Mouse (Mus musculus): ENCODE measurements around the gene Ifnar1. TPM values are rescaled to one million over a fixed set of nuclear protein-coding genes. Genes with fewer than 3 reads are reported as not detected.
A peak's percentile ranks its signal among the peaks of the same experiment; 100 is the strongest.
"Not testable (repeated sequence)": the region's sequence is repeated elsewhere in the genome, so short reads cannot be mapped to it uniquely, and the experiment has no call there.

Gene Ifnar1
- total RNA-seq (2021): 10 to 100 TPM; 46.6 to 58.9 TPM

GRCm38 (mm10) chr16:91484808-91485700 lies at the start of gene Ifnar1:
TSS of gene Ifnar1 (plus strand) at chr16:91485238.
- intact Hi-C loops (cut with DNase I): loop anchor here (2.0 to 5.0 kb wide), 3 partner anchors 18 to 128 kb away; partner anchors contain the start of gene Il10rb
- peak; percentile 100 for DNase-seq

DNA sequence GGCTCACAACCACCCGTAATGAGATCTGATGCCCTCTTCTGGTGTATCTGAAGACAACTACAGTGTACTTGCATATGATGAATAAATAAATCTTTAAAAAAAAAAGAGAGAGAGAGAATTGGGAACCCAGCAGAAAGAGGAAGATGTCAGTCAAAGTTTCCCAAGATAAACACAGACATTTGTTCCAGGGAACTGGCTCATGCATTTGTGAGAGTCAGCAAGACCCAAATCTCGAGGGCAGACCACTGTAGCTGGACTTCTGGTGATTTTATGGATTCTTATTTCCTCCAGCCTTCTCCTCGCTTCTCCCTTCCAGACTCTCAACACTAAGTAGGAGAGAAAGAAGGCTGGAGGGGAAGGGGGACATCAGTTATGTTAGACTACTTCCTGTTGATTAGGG lies 47.0 kb upstream of the Ifnar1 start:
- intact Hi-C loops (cut with DNase I): no loop called here
- no peak for DNase-seq

DNA sequence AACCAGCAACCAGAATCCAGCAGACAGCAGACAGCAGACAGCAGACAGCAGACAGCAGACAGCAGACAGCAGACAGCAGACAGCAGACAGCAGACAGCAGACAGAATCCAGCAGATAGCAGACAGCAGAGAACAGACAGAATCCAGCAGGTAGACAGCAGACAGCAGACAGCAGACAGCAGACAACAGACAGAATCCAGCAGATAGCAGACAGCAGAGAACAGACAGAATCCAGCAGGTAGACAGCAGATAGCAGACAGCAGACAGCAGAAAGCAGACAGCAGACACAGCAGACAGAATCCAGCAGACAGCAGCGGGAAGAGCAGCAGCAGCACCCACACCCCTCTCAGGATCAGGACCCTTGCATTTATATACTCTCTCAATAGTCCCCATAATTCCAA lies 46.4 kb upstream of the Ifnar1 start:
- DNase-seq; intact Hi-C loops (cut with DNase I): not testable (repeated sequence)

DNA sequence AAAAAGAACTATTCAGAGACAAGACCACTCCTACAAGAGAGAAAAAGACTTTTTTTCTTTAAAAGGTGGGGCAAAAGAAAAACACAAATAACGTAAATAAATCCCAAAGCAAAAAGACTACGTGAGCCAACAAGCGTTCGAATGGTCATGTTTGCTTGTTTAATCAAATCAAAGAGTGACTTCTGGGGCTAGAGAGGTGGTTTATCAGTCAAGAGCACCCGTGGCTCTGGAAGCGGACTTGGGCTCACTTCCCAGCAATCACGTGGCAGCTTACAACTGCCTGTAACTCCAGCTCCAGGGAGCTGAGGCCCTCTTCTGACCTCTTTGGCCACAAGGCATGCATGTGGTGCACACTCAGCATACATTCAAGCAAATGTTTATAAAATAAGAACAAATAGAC lies 43.7 kb upstream of the Ifnar1 start:
- intact Hi-C loops (cut with DNase I): loop anchor here (1.0 to 2.0 kb wide), 2 partner anchors 35 to 83 kb away; partner anchors contain the start of gene Il10rb
- peak; percentile 88 to 89 for DNase-seq

DNA sequence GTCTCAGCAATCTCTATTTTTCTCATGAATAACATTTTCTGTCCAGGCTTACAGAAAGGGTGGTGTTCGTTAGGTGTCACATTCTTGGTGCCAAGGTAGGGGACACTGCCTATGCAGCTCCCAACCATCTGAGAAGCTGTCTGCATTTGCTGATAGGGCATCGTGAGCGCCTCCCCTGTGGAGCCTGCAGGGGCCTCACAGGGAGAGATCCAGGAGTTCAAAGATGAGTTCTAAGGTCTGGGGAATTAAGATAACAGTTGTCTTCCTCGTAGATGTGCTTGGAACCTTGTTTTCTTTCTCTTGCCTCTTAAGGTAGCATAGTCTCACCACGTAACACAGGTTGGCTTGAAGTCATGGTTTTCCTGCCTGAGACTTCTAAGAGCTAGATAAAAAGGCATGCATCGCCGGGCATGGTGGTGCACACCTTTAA lies 43.2 kb upstream of the Ifnar1 start:
- intact Hi-C loops (cut with DNase I): loop anchor here (1.0 to 2.0 kb wide), 2 partner anchors 35 to 84 kb away; partner anchors contain the start of gene Il10rb
- DNase-seq: no peak

GRCm38 (mm10) chr16:91442446-91442845 lies 42.6 kb upstream of the Ifnar1 start:
- no peak for DNase-seq
- intact Hi-C loops (cut with DNase I): no loop called here

- no peak for DNase-seq
- intact Hi-C loops (cut with DNase I): no loop called here
Measured at GRCm38 (mm10) chr16:91443211-91443611, 41.8 kb upstream of the Ifnar1 start.

GRCm38 (mm10) chr16:91444847-91445246 lies 40.2 kb upstream of the Ifnar1 start:
- DNase-seq: no peak
- intact Hi-C loops (cut with DNase I): no loop called here

GRCm38 (mm10) chr16:91445566-91445965 lies 39.5 kb upstream of the Ifnar1 start:
- DNase-seq: no peak
- intact Hi-C loops (cut with DNase I): no loop called here

- intact Hi-C loops (cut with DNase I): no loop called here
- no peak for DNase-seq
Measured at GRCm38 (mm10) chr16:91446778-91447511, 38.1 kb upstream of the Ifnar1 start.

DNA sequence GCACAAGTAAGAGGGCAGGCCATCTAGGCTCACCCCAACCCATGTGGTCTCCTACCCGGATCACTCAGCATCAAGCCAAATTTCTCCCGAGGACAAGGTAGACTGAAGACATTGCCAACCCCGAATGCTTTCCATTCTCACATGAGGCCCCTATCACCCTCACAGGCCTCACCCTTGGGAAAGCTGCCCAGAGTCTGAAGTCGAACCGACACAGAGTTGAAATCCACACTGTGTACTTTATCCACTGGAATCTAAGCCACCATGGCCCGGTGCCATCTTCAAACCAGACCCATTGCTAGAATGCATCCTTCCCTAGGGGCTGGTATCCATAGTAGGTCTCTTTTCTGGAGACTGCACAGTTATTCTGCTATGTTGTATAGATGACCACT lies 37.5 kb upstream of the Ifnar1 start:
- peak; percentile 56 to 62 for DNase-seq
- intact Hi-C loops (cut with DNase I): no loop called here

GRCm38 (mm10) chr16:91448088-91448487 lies 37.0 kb upstream of the Ifnar1 start:
- intact Hi-C loops (cut with DNase I): no loop called here
- no peak for DNase-seq

DNA sequence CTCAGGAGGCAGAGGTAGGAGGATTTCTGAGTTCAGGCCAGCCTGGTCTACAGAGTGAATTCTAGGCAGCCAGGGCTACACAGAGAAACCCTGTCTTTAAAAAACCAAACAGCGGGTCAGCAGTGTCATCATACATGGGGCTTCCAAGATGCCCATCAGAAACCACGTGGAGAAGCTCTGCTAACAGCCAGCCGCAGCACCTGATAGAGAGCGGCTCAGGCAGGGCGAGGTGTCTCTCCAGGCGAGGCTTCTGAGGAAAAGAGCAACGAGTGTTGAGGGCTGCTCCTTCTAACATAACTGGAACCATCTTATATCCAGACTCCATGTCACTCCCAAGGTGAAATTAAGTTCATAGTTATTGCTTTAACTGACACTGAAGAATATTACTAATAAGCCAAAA lies 36.1 kb upstream of the Ifnar1 start:
- intact Hi-C loops (cut with DNase I): no loop called here

GRCm38 (mm10) chr16:91450137-91451064 lies 34.6 kb upstream of the Ifnar1 start:
- intact Hi-C loops (cut with DNase I): no loop called here
- no peak for DNase-seq

More for the DNA sequence above, 36.1 kb upstream of the Ifnar1 start:
- DNase-seq: no peak

DNA sequence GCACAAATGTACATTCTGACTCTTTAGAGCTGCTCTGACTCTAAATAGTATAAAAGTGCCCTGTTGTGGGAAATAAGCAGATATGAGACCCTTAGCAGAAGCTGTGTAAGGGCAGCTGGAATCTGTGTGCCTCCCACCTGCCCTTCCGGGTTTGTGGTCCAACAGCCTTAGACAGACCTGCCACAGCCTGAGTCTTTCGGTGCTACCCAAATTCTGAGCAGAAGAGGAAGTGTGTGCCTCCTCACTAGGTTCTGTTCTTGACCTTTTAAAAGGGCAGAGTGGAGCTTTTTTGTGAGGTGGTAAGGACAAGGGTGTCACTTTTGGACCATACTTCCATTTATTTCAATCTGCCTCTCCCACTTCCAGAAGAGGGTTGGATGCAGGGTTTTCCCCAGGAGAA lies 33.1 kb upstream of the Ifnar1 start:
- intact Hi-C loops (cut with DNase I): no loop called here
- DNase-seq: no peak

DNA sequence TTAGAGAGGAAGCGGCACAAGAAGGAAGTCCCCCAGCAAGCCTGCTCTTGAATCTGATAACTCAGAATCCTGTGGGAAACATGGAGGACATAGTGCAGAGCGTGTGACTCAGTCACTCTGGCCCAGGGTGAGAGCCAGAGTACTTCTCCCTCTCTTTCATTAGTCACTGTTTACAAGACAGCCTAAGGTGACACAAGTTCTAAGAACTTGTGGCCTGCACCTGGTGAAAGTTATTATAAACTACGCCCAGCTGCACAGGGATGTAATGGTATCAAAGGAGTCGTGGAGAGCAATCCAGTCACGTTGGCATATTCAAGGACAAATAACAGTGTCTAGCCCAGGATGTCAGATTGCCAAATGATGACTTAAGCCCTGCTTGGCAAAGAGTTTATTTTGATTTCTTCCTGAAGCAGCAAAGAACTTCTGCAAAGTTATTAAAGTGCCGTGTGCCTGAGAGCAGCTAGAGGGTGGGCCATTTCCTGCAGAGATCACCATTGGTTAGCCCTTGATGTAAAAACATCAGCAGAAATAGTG lies 32.6 kb upstream of the Ifnar1 start:
- peak; percentile 60 to 65 for DNase-seq
- intact Hi-C loops (cut with DNase I): no loop called here

- DNase-seq: no peak
- intact Hi-C loops (cut with DNase I): no loop called here
Measured at GRCm38 (mm10) chr16:91455868-91456267, 29.2 kb upstream of the Ifnar1 start.

DNA sequence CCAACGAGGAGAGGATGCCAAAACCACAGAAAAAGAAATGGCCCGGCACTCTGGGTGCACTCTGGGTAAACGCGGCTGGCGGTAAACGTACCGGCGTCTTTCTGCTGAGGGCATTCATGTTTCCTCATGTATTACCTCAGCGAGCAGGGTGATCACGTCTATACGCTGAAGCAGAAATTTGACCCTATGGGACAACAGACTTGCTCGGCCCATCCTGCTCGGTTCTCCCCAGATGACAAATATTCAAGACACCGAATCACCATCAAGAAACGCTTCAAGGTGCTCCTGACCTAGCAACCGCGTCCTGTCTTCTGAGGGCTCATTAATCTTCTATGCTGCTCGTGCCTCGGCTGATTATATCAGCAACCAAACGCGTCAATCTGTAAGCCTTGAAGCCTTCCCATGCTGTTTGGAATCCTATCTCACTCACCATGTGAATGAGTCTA lies 26.7 kb upstream of the Ifnar1 start:
- no peak for DNase-seq
- intact Hi-C loops (cut with DNase I): no loop called here

DNA sequence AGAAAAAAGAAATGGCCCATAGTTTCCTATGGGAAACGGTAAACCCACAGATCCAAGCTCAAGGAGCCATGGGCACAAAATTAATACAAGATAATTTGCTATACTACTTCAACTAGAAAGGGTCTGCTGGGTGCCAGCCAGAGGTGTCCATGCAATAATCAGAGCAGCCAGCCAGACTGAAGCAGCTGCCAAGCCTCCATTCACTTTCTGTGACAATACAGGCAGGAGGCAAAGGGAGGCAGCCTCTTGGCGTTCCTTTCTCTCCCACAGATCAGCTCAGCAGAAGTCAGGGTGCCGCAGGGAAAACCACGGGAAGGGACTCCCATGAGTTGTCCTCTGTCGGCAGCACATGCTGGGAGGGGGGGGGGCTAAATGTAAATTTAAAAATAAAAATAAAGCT lies 26.1 kb upstream of the Ifnar1 start:
- intact Hi-C loops (cut with DNase I): no loop called here
- DNase-seq: peak; percentile 65 to 68

- DNase-seq: no peak
- intact Hi-C loops (cut with DNase I): no loop called here
Measured at GRCm38 (mm10) chr16:91459396-91459795, 25.6 kb upstream of the Ifnar1 start.
